Mouse (Mus musculus) liver, adult 2 months (tissue): ENCODE data around the gene Cd3eap. TPM values are rescaled to one million over a fixed set of nuclear protein-coding genes. Genes with fewer than 3 reads are reported as not detected.

Source experiments
- DNase-seq: peaks from one replicate; pipeline ENCODE4 v3.0.0-alpha.2; 2011; ENCODE audit warnings: low read depth, low spot score; ENCODE audit errors: extremely low read depth
- H3K27ac ChIP-seq: fragments of 200-500 bp; replicated peaks from 2 replicates; pipeline ENCODE4 v1.5.1; 2012; ENCODE audit warnings: low read depth, mild to moderate bottlenecking, control low read depth, inconsistent platforms, low read length; ENCODE audit not compliant: insufficient read depth
- H3K27me3 ChIP-seq: fragments of 200-500 bp; 2 replicates; pipeline ENCODE4 v1.6.1; 2012; ENCODE audit warnings: mild to moderate bottlenecking, moderate library complexity, low read length, inconsistent platforms; ENCODE audit not compliant: control insufficient read depth, insufficient read depth
- H3K36me3 ChIP-seq: fragments of 200-500 bp; 2 replicates; pipeline ENCODE4 v1.6.1; 2012; ENCODE audit warnings: low read length, inconsistent platforms; ENCODE audit not compliant: control insufficient read depth, insufficient read depth
- H3K4me1 ChIP-seq: fragments of 200-500 bp; 2 replicates; pipeline ENCODE4 v1.6.1; 2011; ENCODE audit warnings: low read length; ENCODE audit not compliant: control insufficient read depth, insufficient read depth
- H3K4me3 ChIP-seq: fragments of 200-500 bp; 2 replicates; pipeline ENCODE4 v1.5.1; 2011; ENCODE audit warnings: low read depth, mild to moderate bottlenecking, control low read depth, low read length, moderate library complexity; ENCODE audit not compliant: insufficient read depth
- H3K79me2 ChIP-seq: fragments of 200-500 bp; 2 replicates; pipeline ENCODE4 v1.6.1; 2012; ENCODE audit warnings: inconsistent platforms, mild to moderate bottlenecking, low read length, moderate library complexity; ENCODE audit not compliant: control insufficient read depth, insufficient read depth
- H3K9ac ChIP-seq: fragments of 200-500 bp; 2 replicates; pipeline ENCODE4 v1.6.1; 2012; ENCODE audit warnings: low read depth, mild to moderate bottlenecking, control low read depth, inconsistent platforms, low read length
- CTCF ChIP-seq: fragments of 200-500 bp; IDR thresholded peaks from 2 replicates; pipeline ENCODE4 v1.5.1; 2011; ENCODE audit warnings: low read depth, low read length, control low read depth
- POLR2A ChIP-seq: fragments of 200-500 bp; IDR thresholded peaks from 2 replicates; pipeline ENCODE4 v1.6.1; 2011; ENCODE audit warnings: low read length, control low read depth; ENCODE audit not compliant: insufficient read depth; ENCODE audit errors: extremely low read depth
- WGBS: fragments of 180-500 bp; shearing (Covaris S2); methylation state at CpG from one replicate; pipeline ENCODE4 v1.1.7; 2018; 5-methylcytosine and 5-hydroxymethylcytosine counted together
- polyA plus RNA-seq: library from polyadenylated mRNA; depleted of rRNA; stranded (reverse); fragments of >200 nt; gene quantifications from 2 replicates; pipeline ENCODE4 v1.2.3, GENCODE M21; 2012; rRNA removed
- total RNA-seq: library from RNA; depleted of rRNA; stranded (reverse); fragments of >200 nt; gene quantifications from 2 replicates; pipeline ENCODE4 v1.2.3, GENCODE M21; 2014; rRNA removed

Cd3eap gene
- total RNA-seq (1.3 and 1.7 TPM in 2 replicates), polyA plus RNA-seq (6.5 and 7.0 TPM in 2 replicates)

DNA sequence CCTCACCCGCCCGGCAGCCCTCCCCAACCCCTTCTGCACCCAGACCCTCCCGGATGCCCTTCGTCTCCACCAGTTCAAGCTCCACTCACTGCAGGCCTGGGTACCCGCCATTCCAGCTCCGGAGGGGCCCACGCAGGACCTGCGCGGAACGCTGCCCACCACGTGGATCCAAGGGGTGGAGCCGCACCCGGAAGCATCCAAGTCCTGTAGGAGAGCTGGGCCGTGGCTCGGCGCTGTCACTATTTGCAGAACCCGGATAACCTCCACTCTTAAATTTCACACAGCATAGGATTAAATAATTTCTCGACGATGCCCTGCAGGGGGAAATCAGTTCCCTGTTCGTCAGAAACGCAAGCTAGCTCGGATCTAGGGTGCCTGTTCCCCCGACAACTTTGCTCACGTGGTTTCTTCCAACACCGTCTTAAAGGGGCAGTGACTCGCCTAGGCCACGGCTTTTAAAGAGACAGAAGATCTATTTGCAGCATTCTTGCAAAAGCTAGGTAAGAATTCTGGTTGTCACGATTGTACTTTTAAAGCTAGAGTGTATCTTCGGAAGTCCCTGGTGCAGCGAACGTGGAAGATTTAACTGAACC lies at the start of gene Cd3eap, which contains the start of gene Ppp1r13l:
Cd3eap (minus strand) TSS at position 185 of the 593 bp plus-strand sequence.
Ppp1r13l (plus strand) TSS at position 451 of the 593 bp plus-strand sequence.
- Histone ChIP-seq H3K27me3 (no peaks in the 10 kb centered on the region), H3K4me1 (peaks cover 4% of the 10 kb centered on the region; the same call in 1 of the 2 replicates), H3K79me2 (no peaks in the 10 kb centered on the region), H3K4me3 (peak within 1 kb of the TSS; percentile 90), H3K27ac (peak within 1 kb of the TSS; percentile 50), H3K36me3 (no peaks in the 10 kb centered on the region), H3K9ac (peak within 1 kb of the TSS; percentile 67)
- under 1% methylated on average over 31 of the region's 31 CpGs for WGBS
- TF ChIP-seq POLR2A (0 out of 2 replicates have a peak, but pooled peaks have one; percentile 56), CTCF (no peak)
- peak; percentile 86 for DNase-seq

DNA sequence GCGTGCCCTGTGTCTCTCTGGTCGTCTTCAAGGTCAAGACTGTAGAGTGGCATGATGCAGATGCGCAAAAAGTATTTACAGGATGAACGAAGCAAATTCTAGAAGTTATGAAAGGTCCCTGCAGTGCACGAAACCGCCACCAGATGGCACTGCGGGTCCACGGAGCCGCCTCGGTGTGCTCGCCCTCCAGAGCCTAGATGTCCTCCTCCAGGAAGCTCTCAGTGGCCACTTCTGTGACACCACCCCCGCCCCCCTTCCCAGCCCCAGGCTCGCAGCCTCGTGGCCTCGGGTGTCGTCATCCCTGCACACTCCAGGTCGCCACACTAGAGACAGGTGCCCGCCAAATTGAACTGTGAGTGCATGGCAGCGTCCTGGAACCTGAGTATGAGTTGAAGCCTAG lies 46.1 kb upstream of the Cd3eap start:
- no peaks in the 10 kb centered on the region for H3K79me2 ChIP-seq
- H3K27me3 ChIP-seq: peaks cover 12% of the 10 kb centered on the region; the same call in 1 of the 2 replicates
- H3K9ac ChIP-seq: no peak overlapping the region
- no peak overlapping the region for H3K27ac ChIP-seq
- 5% methylated on average over 19 of the region's 19 CpGs for whole genome bisulfite sequencing
- peaks cover 2% of the 10 kb centered on the region; the same call in 1 of the 2 replicates for H3K4me1 ChIP-seq
- peak; percentile 98 for TF ChIP-seq CTCF
- no peak for TF ChIP-seq POLR2A
- no peaks in the 10 kb centered on the region for H3K36me3 ChIP-seq
- peak; percentile 36 for DNase-seq
- no peak overlapping the region for H3K4me3 ChIP-seq

DNA sequence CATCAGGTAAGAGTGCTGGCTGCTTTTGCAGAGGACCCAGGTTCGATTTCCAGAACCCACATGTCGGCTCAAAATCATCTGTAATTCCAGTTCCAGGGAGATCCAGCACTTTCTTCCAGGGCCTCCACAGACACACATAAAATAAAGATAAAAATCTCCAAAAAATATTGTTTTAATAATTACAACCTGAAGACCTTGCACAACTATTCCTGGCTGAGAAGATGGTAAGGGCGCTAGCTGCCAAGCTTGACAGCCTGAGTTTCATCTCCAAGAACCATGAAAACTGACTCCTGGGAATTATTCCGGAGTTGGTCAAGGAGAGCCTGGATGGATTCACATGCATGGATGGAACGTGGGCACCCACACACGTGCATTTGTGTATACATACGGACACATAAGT lies 45.2 kb upstream of the Cd3eap start, which contains the start of gene Ckm:
Ckm (plus strand) TSS at position 301 of the 400 bp plus-strand sequence.
- H3K36me3 ChIP-seq: no peaks in the 10 kb centered on the region
- no peaks in the 10 kb centered on the region for H3K79me2 ChIP-seq
- H3K4me1 ChIP-seq: peaks cover 2% of the 10 kb centered on the region; the same call in 1 of the 2 replicates
- WGBS: 59% methylated on average over 7 of the region's 7 CpGs
- peak within 1 kb of the TSS; percentile 33; the same call in 1 of the 2 replicates for H3K4me3 ChIP-seq
- DNase-seq: no peak
- H3K27me3 ChIP-seq: peaks cover 18% of the 10 kb centered on the region; the same call in 1 of the 2 replicates
- no peak within 1 kb of the TSS; the same call in 1 of the 2 replicates for H3K9ac ChIP-seq
- H3K27ac ChIP-seq: no peak within 1 kb of the TSS
- no peak for TF ChIP-seq POLR2A
- TF ChIP-seq CTCF: no peak

DNA sequence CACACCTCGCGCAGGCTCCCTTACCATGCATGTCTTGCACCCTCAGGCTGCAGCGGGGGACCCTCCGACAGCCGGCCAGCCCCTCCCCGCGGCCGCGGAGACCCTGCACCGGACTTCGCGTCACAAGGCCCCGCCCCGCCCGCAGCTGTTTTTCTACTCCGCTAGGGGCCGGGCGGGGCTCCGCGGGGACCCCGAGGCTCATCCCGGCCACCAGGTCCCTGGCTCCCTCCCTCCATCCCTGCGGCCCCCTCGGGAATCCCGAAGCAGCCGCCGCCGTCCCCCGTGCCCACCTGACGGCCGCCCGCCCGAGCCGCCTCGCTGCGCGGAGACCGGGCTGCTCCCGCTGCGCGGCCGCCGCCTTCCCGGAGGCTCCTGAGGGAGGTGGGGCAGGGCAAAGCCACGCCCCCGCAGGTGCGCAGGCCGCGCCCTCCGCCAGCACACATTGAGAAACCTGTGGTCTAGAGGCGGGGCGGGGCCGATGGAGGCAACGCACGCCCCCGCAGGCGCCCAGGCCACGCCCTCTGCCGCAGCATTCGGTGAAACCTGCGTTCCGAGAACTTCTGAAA lies 44.5 kb upstream of the Cd3eap start, which contains the start of gene Klc3:
Klc3 (minus strand) TSS at position 374 of the 566 bp plus-strand sequence.
- no peak within 1 kb of the TSS for H3K27ac ChIP-seq
- no peak for TF ChIP-seq CTCF
- no peak for TF ChIP-seq POLR2A
- 2% methylated on average over 62 of the region's 62 CpGs for WGBS
- no peaks in the 10 kb centered on the region for H3K79me2 ChIP-seq
- H3K36me3 ChIP-seq: no peaks in the 10 kb centered on the region
- H3K9ac ChIP-seq: no peak within 1 kb of the TSS; the same call in 1 of the 2 replicates
- H3K27me3 ChIP-seq: peaks cover 21% of the 10 kb centered on the region; the same call in 1 of the 2 replicates
- peak within 1 kb of the TSS; percentile 33; the same call in 1 of the 2 replicates for H3K4me3 ChIP-seq
- peak; percentile 42 for DNase-seq
- H3K4me1 ChIP-seq: peaks cover 2% of the 10 kb centered on the region; the same call in 1 of the 2 replicates

DNA sequence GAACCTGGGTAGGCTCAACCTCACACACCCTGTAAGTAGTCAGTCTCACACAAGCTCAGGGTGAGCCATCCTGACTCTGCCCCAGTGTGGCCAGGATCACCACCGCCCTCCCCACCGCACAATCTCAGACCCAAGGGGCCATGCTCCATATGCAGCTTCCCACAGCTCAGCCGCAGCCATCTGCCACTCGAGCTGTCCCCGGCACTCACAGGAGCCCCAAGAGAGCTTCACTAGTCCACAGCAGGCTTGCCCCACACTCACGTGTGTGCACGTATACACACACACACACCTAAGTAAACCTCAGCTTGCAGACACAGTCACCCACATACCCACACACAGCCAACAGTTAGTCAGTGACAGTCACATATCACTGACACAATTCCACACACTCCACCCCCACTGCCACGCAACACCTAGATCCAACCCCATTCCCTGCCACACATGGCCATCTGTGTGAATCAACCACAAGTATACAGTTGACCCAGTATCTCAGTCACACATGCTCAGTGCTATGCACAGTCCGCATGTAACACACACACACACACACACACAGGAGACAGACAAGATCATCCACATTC lies 43.3 kb upstream of the Cd3eap start:
- 83% methylated on average over 9 of the region's 9 CpGs for WGBS
- H3K36me3 ChIP-seq: no peaks in the 10 kb centered on the region
- H3K27me3 ChIP-seq: peaks cover 21% of the 10 kb centered on the region; the same call in 1 of the 2 replicates
- H3K79me2 ChIP-seq: no peaks in the 10 kb centered on the region
- H3K9ac ChIP-seq: no peak overlapping the region
- H3K4me1 ChIP-seq: peaks cover 2% of the 10 kb centered on the region; the same call in 1 of the 2 replicates
- TF ChIP-seq POLR2A: no peak
- TF ChIP-seq CTCF: no peak
- no peak overlapping the region for H3K27ac ChIP-seq
- no peak for DNase-seq
- H3K4me3 ChIP-seq: no peak overlapping the region
